Mouse (Mus musculus): ENCODE measurements around the gene Fam53b. TPM values are rescaled to one million over a fixed set of nuclear protein-coding genes. Genes with fewer than 3 reads are reported as not detected.

The Fam53b gene
- total RNA-seq, 4 experiments from 2014 or later = 57.0 to 68.5 (median 63.4) TPM

- no peak for DNase-seq (ENCODE audit: low spot score in 2 of 2)
Measured at GRCm38 (mm10) chr7:132712956-132713355, 100.7 kb downstream of the Fam53b start.

- no peak for DNase-seq (ENCODE audit: low spot score in 2 of 2)
Measured at GRCm38 (mm10) chr7:132712044-132712708, 101.5 kb downstream of the Fam53b start.

- DNase-seq (ENCODE audit: low spot score in 2 of 2) = no peak
Measured at GRCm38 (mm10) chr7:132711579-132711978, 102.1 kb downstream of the Fam53b start.

GRCm38 (mm10) chr7:132705130-132705529 is 108.6 kb downstream of the Fam53b start:
- no peak for DNase-seq (ENCODE audit: low spot score in 2 of 2)

- no peak for DNase-seq (ENCODE audit: low spot score in 2 of 2)
Measured at GRCm38 (mm10) chr7:132704310-132704875, 109.3 kb downstream of the Fam53b start.

- no peak for DNase-seq (ENCODE audit: low spot score in 2 of 2)
Measured at GRCm38 (mm10) chr7:132703515-132704309, 110.0 kb downstream of the Fam53b start.

GRCm38 (mm10) chr7:132702492-132703070 is 111.1 kb downstream of the Fam53b start:
- peak in 1 of 2 experiments; percentile 60 for DNase-seq (ENCODE audit: low spot score in 2 of 2)

GRCm38 (mm10) chr7:132702024-132702423 is 111.7 kb downstream of the Fam53b start:
- DNase-seq (ENCODE audit: low spot score in 2 of 2) = no peak

GRCm38 (mm10) chr7:132701412-132701811 is 112.3 kb downstream of the Fam53b start:
- no peak for DNase-seq (ENCODE audit: low spot score in 2 of 2)

- DNase-seq (ENCODE audit: low spot score in 2 of 2) = no peak
Measured at GRCm38 (mm10) chr7:132700107-132700506, 113.6 kb downstream of the Fam53b start.

GRCm38 (mm10) chr7:132699639-132700038 is 114.0 kb downstream of the Fam53b start:
- no peak for DNase-seq (ENCODE audit: low spot score in 2 of 2)

- DNase-seq (ENCODE audit: low spot score in 2 of 2) = no peak
Measured at GRCm38 (mm10) chr7:132699165-132699564, 114.5 kb downstream of the Fam53b start.

GRCm38 (mm10) chr7:132698737-132699136 is 114.9 kb downstream of the Fam53b start:
- no peak for DNase-seq (ENCODE audit: low spot score in 2 of 2)

GRCm38 (mm10) chr7:132697258-132697796 is 116.4 kb downstream of the Fam53b start:
- DNase-seq (ENCODE audit: low spot score in 2 of 2) = no peak

- DNase-seq (ENCODE audit: low spot score in 2 of 2) = no peak
Measured at GRCm38 (mm10) chr7:132693561-132693960, 120.1 kb downstream of the Fam53b start.

GRCm38 (mm10) chr7:132692719-132693118 is 121.0 kb downstream of the Fam53b start:
- peak in 1 of 2 experiments; percentile 56 for DNase-seq (ENCODE audit: low spot score in 2 of 2)

GRCm38 (mm10) chr7:132690716-132691472 is 122.8 kb downstream of the Fam53b start:
- DNase-seq (ENCODE audit: low spot score in 2 of 2) = no peak

GRCm38 (mm10) chr7:132689722-132690121 is 124.0 kb downstream of the Fam53b start:
- no peak for DNase-seq (ENCODE audit: low spot score in 2 of 2)

GRCm38 (mm10) chr7:132688721-132689120 is 125.0 kb downstream of the Fam53b start:
- no peak for DNase-seq (ENCODE audit: low spot score in 2 of 2)

GRCm38 (mm10) chr7:132687897-132688296 is 125.8 kb downstream of the Fam53b start:
- no peak for DNase-seq (ENCODE audit: low spot score in 2 of 2)

GRCm38 (mm10) chr7:132686515-132686914 is 127.2 kb downstream of the Fam53b start:
- DNase-seq (ENCODE audit: low spot score in 2 of 2) = no peak
